Mouse (Mus musculus) embryo, embryonic 10 days (tissue): ENCODE measurements at regions not wholly inside any gene's neighbourhood (a gene's known extent, or its start where the extent isn't known, plus 50 kb on each side); places are given as distances from the start of the nearest gene placed in this dataset.
"Not testable (repeated sequence)": the region's sequence is repeated elsewhere in the genome, so short reads cannot be mapped to it uniquely, and the experiment has no call there.

Source experiments
- DNase-seq: peaks from one replicate; pipeline ENCODE4 v3.0.0-alpha.2; 2015; ENCODE audit warnings: low spot score

GRCm38 (mm10) chr1:136680173-136680572 is 55.5 kb downstream of the Zfp281 start:
- DNase-seq, result no peak

DNA sequence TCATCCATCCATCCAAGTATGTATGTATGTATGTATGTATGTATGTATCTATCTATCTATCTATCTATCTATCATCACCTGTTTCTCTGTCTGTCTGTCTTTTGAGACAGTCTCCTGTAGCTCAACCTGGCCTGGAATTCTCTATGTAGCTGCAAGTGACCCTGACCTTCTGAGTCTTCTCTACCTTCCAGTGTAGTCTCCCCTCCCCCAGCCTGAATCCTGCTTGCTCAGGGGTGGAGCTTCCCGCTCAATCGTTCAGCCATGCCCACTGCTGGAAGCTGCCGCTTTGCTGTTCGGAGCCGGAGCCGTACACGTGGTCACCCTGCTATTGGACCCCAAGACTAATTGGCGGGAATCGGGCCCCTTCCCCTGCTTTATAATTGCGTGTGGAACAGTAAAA is 57.6 kb downstream of the Zfp281 start:
- not testable (repeated sequence) for DNase-seq

- DNase-seq, result no peak
These were observed 58.4 kb downstream of the Zfp281 start for GRCm38 (mm10) chr1:136683061-136683531.

DNA sequence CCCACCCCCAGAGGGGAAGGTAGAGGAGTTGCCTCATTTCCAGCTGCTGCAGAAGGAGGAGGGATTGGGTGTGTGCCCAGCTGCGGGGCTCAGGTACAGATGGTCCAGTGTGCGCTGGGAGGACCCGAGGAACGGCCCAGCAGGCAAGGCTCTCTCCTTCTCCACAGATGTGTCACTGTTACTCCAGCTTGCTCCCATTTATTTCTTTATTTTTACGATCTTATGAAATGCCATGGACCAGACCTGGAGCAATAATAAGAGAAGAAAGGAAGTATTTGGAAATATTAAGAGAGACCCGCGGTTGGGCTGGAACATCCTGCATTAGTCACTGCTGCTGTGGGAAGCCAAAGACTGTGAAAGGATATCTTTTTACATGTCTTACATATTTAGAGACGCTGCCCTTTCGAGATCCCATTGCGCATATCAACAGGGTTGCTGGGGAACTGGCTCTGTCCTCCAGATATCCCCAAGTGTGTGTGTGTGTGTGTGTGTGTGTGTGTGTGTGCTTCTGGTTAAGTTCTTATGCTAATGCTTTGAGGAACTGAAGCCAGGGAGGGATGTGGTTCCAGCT is 58.9 kb downstream of the Zfp281 start:
- no peak for DNase-seq

DNA sequence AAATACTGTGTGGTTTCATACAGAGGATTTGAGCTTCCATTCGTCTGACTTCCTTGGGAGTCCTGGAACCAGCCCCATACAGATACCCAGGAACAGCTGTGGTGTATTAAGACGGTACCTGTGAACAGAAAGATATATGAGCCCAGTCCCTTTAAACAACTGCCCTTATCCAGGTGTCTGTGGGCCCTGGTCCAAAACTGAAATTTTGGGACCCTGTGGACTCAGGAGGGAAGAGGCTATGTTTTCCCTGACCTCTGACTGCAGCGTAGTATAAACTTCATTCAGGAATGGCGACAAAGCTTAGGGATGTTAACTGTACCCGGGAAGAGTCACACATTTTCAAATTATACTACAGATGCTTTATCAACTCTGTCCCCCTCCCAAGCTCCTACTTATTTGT is 59.8 kb downstream of the Zfp281 start:
- no peak for DNase-seq

- no peak for DNase-seq
These were observed 60.7 kb downstream of the Zfp281 start for GRCm38 (mm10) chr1:136685191-136686060.

- DNase-seq, result no peak
These were observed 61.8 kb downstream of the Zfp281 start for GRCm38 (mm10) chr1:136686467-136686866.

DNA sequence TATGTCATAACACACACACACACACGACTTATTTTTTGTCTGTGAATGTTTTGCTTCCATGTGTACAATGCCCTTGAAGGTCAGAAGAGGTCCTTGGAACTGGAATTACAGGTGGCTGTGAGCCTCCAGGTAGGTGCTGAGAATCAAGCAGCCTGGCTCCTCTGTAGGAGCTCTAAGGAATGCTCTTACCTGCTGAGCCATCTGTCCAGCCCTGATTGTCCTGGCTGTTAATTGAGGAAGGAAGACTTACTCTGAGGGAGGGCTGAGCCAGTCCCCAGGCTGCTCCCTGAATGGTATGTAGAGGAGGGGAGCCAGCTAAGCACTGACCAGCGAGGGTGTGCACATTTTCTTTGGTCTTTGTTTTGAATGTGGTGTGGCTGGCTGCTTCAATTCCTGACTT is 65.4 kb downstream of the Zfp281 start:
- DNase-seq, result no peak

- no peak for DNase-seq
These were observed 68.7 kb downstream of the Zfp281 start for GRCm38 (mm10) chr1:136693421-136693820.

DNA sequence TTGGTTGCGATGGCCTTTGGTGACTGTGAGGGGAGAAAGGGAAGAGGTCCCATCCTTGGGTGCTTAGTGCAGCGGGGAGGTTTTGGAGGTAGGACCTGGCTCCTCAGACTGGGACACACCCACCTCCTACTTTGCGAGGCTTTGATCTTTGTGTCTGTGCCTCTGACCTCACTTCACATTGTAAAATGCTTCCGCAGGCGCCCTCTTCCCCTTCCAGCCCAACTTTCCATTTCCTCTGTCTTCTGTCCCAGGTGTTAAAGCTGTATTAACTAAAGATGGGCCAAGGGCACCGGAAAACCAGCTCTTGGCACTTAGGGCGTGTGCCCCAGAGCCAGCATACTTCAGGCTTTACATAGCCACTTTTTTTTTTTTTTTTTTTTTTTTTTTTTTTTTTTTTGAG is 70.3 kb downstream of the Zfp281 start:
- DNase-seq, result no peak

DNA sequence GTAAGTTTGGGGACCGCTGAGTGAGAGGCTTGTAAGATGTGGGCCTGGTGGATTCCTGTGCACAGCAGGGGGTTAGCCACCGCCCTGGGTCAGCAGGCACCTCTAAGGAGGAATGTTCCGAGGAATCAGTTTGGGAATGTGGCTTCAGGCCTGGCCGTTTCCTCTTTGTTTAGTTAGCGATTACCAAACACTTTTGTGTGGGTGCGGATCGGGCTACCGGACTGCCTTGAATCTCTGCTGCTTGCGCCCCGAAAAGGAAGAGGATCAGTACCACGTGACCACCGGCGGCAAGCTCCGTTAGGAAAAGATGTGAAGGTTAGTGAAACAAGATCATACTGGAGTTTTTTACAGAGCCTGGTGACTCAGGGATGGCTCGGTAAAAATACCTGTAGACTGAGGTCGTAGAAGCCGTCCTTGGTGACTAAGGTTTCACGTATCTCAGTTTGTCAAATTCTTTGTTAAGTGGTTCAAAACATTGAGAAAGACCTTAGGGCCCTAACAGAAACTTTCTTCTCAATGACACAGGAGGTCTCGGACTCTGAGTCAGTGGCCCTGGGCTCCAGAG is 71.5 kb downstream of the Zfp281 start:
- peak; percentile 44 for DNase-seq

GRCm38 (mm10) chr1:136698454-136699152 is 73.9 kb downstream of the Zfp281 start:
- DNase-seq, result no peak

GRCm38 (mm10) chr1:136699153-136699524 is 74.4 kb downstream of the Zfp281 start:
- DNase-seq, result no peak

- no peak for DNase-seq
These were observed 74.9 kb downstream of the Zfp281 start for GRCm38 (mm10) chr1:136699571-136699970.

- DNase-seq, result no peak
These were observed 79.4 kb downstream of the Zfp281 start for GRCm38 (mm10) chr1:136704139-136704538.

GRCm38 (mm10) chr1:136706509-136706908 is 81.8 kb downstream of the Zfp281 start:
- peak; percentile 59 for DNase-seq

GRCm38 (mm10) chr1:136707394-136707793 is 82.7 kb downstream of the Zfp281 start:
- DNase-seq, result no peak

DNA sequence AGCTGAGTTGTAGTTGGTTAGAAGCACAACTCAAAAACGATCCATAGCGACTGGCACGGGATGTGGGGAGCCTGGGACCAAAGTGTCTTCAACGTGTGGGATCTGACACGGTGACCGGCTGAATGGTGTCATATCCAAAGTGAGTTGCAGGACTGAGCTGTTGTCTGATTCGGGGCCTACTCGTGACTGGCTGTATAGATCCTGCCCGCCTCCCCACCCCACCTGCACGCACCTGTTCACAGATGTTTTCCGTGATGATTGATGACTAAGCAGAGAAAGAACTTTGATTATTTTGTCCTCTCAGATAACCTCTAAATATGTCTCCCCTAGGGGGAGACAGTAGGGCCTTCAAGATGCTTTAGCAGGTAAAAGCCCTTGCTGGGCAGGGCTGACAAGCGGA is 83.2 kb downstream of the Zfp281 start:
- no peak for DNase-seq

DNA sequence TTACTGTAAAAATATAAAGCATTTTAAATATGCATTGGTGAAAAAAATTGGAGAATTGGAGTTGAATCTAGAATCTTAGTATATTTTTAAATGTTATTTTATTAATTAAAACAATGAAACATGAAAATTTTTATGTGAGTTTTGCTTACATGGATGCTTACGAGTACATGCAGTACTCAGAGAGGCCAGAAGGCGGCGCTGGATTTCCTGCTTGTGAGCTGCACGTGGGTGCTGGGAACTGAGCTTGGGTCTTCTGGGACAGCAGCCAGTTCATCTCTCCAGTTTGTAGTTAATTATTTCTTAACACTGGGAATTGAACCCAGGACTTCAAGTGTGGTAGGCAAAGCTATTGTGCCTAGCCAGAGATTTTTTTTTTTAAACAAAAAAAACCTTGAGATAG is 85.5 kb downstream of the Zfp281 start:
- no peak for DNase-seq

- DNase-seq, result no peak
These were observed 86.5 kb downstream of the Zfp281 start for GRCm38 (mm10) chr1:136711243-136711642.

DNA sequence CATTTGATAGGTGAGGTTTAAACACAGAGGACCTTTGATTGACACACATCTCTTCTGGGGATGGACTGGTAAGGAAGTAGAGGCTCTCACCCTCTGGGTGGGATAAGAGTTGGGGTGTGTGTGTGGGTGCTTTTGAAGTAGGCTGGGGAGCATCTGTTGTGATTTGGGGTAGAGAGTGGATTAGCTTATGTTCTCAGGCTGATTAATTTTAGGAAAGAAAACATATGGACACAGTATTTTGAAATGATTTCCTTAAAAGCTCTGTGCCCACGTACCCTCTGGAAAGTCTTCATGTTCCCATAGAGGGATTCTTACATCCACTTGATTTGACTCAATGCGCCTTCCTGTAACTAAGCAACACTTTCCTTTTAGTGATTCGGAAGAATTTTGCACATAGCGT is 89.4 kb downstream of the Zfp281 start:
- no peak for DNase-seq

- DNase-seq, result no peak
These were observed 90.3 kb downstream of the Zfp281 start for GRCm38 (mm10) chr1:136714987-136715386.
